Comparison of ENCODE assay signal across 13 mouse cellular contexts in genomic region chr1:51515625-51516024, GRCm38 (mm10). TPM values are rescaled to one million over a fixed set of nuclear protein-coding genes. Genes with fewer than 3 reads are reported as not detected.
DNase-seq lines count a peak whose midpoint lies in the region; ATAC-seq and TF ChIP-seq lines count a peak whose summit lies in the region.
"Had no signal": no experiment of that assay in that cellular context is flagged by ENCODE, and none has a peak within 500 bp of the region (broad histone marks: within the 10 kb centered on the region; RNA-seq: fewer than 3 reads in every experiment).

No protein-coding gene starts in this region.

- no peak overlapping the region for H3K4me3 ChIP-seq in heart, embryonic 12.5 days
- no peak overlapping the region for H3K4me3 ChIP-seq in lung, postnatal 0 days (ENCODE audit: low read depth, low read length)
- H3K4me3 ChIP-seq in embryonic fibroblast, embryonic 13.5 days (ENCODE audit: insufficient read depth, low read length) = no peak overlapping the region
- no peak overlapping the region for H3K4me3 ChIP-seq in intestine, embryonic 16.5 days (ENCODE audit: low read length)
- H3K4me3 ChIP-seq: forebrain, embryonic 10.5 days; neural tube, embryonic 13.5 days had no signal

- peak overlapping the region; percentile 81 for H3K27ac ChIP-seq in heart, embryonic 12.5 days (ENCODE audit: poor library complexity, severe bottlenecking)
- peak overlapping the region; percentile 57; the same call in 1 of the 2 replicates for H3K27ac ChIP-seq in lung, postnatal 0 days (ENCODE audit: low read length)
- peak overlapping the region; percentile 1; the same call in 1 of the 2 replicates for H3K27ac ChIP-seq in embryonic fibroblast, embryonic 13.5 days (ENCODE audit: insufficient read depth, low read length)
- H3K27ac ChIP-seq in intestine, embryonic 16.5 days (ENCODE audit: low read length) = no peak overlapping the region
- H3K27ac ChIP-seq: forebrain, embryonic 10.5 days; neural tube, embryonic 13.5 days had no signal

- no peaks in the 10 kb centered on the region for H3K27me3 ChIP-seq in heart, embryonic 12.5 days (replicated peaks)
- no peaks in the 10 kb centered on the region for H3K27me3 ChIP-seq in lung, postnatal 0 days (replicated peaks; ENCODE audit: insufficient read depth, low read length)
- H3K27me3 ChIP-seq in intestine, embryonic 16.5 days (replicated peaks; ENCODE audit: control insufficient read depth, insufficient read depth, low read length) = no peaks in the 10 kb centered on the region
- H3K27me3 ChIP-seq: neural tube, embryonic 13.5 days had no signal

- DNase-seq in heart, postnatal 14 days = no peak
- no peak for DNase-seq in lung, postnatal 0 days (ENCODE audit: low spot score)
- DNase-seq in lung, postnatal 4 days = no peak
- DNase-seq: right cerebral cortex, postnatal 25 days; thymus, adult 18-20 months had no signal

- WGBS in heart, embryonic 12.5 days = 36% methylated on average over 2 of the region's 2 CpGs
- WGBS in lung, postnatal 0 days = 51% methylated on average over 2 of the region's 2 CpGs
- WGBS in intestine, embryonic 16.5 days = 68% methylated on average over 2 of the region's 2 CpGs

- H3K36me3 ChIP-seq in heart, embryonic 12.5 days = no peaks in the 10 kb centered on the region
- no peaks in the 10 kb centered on the region for H3K36me3 ChIP-seq in lung, postnatal 0 days (ENCODE audit: insufficient read depth, low read length)
- no peaks in the 10 kb centered on the region for H3K36me3 ChIP-seq in intestine, embryonic 16.5 days (ENCODE audit: control insufficient read depth, insufficient read depth, low read length)
- H3K36me3 ChIP-seq: forebrain, embryonic 10.5 days; neural tube, embryonic 13.5 days had no signal

- intact Hi-C loops in heart, postnatal 14 days (cut with DNase I) = no loop called here

- no peak for TF ChIP-seq CTCF in lung, postnatal 0 days (IDR thresholded peaks at IDR 0.05)
- TF ChIP-seq CTCF in embryonic fibroblast, embryonic 13.5 days (IDR thresholded peaks at IDR 0.05; ENCODE audit: borderline replicate concordance, insufficient read depth, low read length) = no peak

- no peaks in the 10 kb centered on the region for H3K9me3 ChIP-seq in heart, embryonic 12.5 days (replicated peaks)
- H3K9me3 ChIP-seq in lung, postnatal 0 days (ENCODE audit: low read length) = no peaks in the 10 kb centered on the region
- H3K9me3 ChIP-seq in intestine, embryonic 16.5 days (ENCODE audit: control insufficient read depth, low read length) = no peaks in the 10 kb centered on the region
- H3K9me3 ChIP-seq: forebrain, embryonic 10.5 days; neural tube, embryonic 13.5 days had no signal

- ATAC-seq in heart, embryonic 12.5 days (ENCODE audit: insufficient number of reproducible peaks, low FRiP score) = no peak
- ATAC-seq in lung, postnatal 0 days = no peak
- ATAC-seq in megakaryocyte-erythroid progenitor cell, adult 5-6 weeks (replicated peaks; ENCODE audit: low FRiP score, low TSS enrichment, poor library complexity, severe bottlenecking) = no peak
- no peak for ATAC-seq in intestine, embryonic 16.5 days
- ATAC-seq: activated CD4-positive, CD25-positive, alpha-beta regulatory T cell, adult 4 months; inflammation-experienced regulatory T-cells, adult 6 months had no signal

- no peak for TF ChIP-seq EP300 in lung, postnatal 0 days (IDR thresholded peaks at IDR 0.05)

- H3K9ac ChIP-seq in heart, embryonic 12.5 days = no peak overlapping the region
- H3K9ac ChIP-seq in lung, postnatal 0 days (replicated peaks; ENCODE audit: low read depth) = no peak overlapping the region
- no peak overlapping the region for H3K9ac ChIP-seq in intestine, embryonic 16.5 days (ENCODE audit: low read depth, low read length)
- H3K9ac ChIP-seq: neural tube, embryonic 13.5 days had no signal

- no peak overlapping the region for H3K4me2 ChIP-seq in heart, embryonic 12.5 days
- H3K4me2 ChIP-seq in lung, postnatal 0 days (replicated peaks; ENCODE audit: low read depth, low read length) = no peak overlapping the region
- H3K4me2 ChIP-seq in intestine, embryonic 16.5 days (ENCODE audit: low read depth, low read length) = no peak overlapping the region
- H3K4me2 ChIP-seq: neural tube, embryonic 13.5 days had no signal

- TF ChIP-seq POLR2A in embryonic fibroblast, embryonic 13.5 days (IDR thresholded peaks at IDR 0.05; ENCODE audit: low read depth, low read length) = no peak

- H3K4me1 ChIP-seq in heart, embryonic 12.5 days (replicated peaks) = peaks cover 20% of the 10 kb centered on the region
- peaks cover 5% of the 10 kb centered on the region; the same call in 1 of the 2 replicates for H3K4me1 ChIP-seq in lung, postnatal 0 days (ENCODE audit: insufficient read depth, low read depth, low read length)
- H3K4me1 ChIP-seq in embryonic fibroblast, embryonic 13.5 days (ENCODE audit: control insufficient read depth, insufficient read depth, low read length) = no peaks in the 10 kb centered on the region; the same call in 1 of the 2 replicates
- no peaks in the 10 kb centered on the region for H3K4me1 ChIP-seq in intestine, embryonic 16.5 days (ENCODE audit: control insufficient read depth, insufficient read depth, low read length)
- H3K4me1 ChIP-seq: forebrain, embryonic 10.5 days; neural tube, embryonic 13.5 days had no signal

RNA-seq across cellular contexts. Expression of gene Nabp1, which starts 37.4 kb away (rescaled TPM):
- polyA plus RNA-seq in heart, embryonic 12.5 days (2016; fragmentation: Nextera tagmentation; extraction: Ambion mirVana) = 17.6 and 17.7 TPM in 2 replicates
- total RNA-seq in heart, postnatal 14 days (2021) = 10 to 100 TPM; 41.5 to 43.0 TPM
- polyA plus RNA-seq in lung, postnatal 0 days (2015; fragmentation: Nextera tagmentation; extraction: Ambion mirVana) = 20.0 and 25.0 TPM in 2 replicates
- polyA plus RNA-seq in embryonic fibroblast, embryonic 13.5 days (2011; ENCODE audit: insufficient read length, low read depth, missing spikeins) = 34.7 and 65.2 TPM in 2 replicates
- total RNA-seq in megakaryocyte-erythroid progenitor cell, adult 5-6 weeks (2014; fragmentation: Nextera tagmentation) = 6.1 and 7.1 TPM in 2 replicates
- total RNA-seq in megakaryocyte-erythroid progenitor cell, adult 5-6 weeks (2017) = 32.2 and 36.0 TPM in 2 replicates
- polyA plus RNA-seq in intestine, embryonic 16.5 days (2015; fragmentation: Nextera tagmentation; extraction: Ambion mirVana) = 16.0 and 19.1 TPM in 2 replicates
